Mouse (Mus musculus): ENCODE results near the gene Ptprn.

DNA sequence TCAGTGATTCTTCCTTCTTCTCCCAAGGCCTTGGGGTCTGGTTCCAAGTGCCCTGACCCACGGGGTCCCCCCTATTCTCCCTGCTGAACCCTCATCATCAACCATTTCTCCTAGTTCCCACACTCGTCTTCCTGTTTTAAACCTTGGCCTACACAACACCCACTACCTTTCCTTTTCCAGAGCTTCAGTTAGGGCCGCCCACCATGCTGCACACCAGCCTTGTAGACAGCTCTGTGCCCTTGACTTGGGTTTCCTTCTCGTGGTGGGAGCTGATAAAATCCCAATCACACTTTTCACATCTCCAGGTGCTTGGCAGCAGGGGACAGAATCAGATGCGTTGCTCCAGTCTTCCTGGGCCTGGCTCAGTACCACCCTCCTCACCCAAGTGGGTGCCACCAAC, 30.0 kb upstream of the Ptprn start:
- TF ChIP-seq CTCF (IDR thresholded peaks at IDR 0.05; ENCODE audit: low read depth) (no peak), EP300 (IDR thresholded peaks at IDR 0.05; ENCODE audit: low read depth) (no peak)

Measured in heart, postnatal 0 days (tissue).